Mouse (Mus musculus): ENCODE measurements around the gene Setd4.
A peak's percentile ranks its signal among the peaks of the same experiment; 100 is the strongest.

The Setd4 gene

GRCm38 (mm10) chr16:93544931-93545330 is 58.9 kb downstream of the Setd4 start:
- DNase-seq (ENCODE audit: low spot score in 2 of 2), result no peak

- DNase-seq (ENCODE audit: low spot score in 2 of 2), result peak; percentile 25 to 75
These were observed 60.2 kb downstream of the Setd4 start for GRCm38 (mm10) chr16:93543704-93544103.

GRCm38 (mm10) chr16:93539891-93540290 is 64.0 kb downstream of the Setd4 start:
- DNase-seq (ENCODE audit: low spot score in 2 of 2), result no peak

- DNase-seq (ENCODE audit: low spot score in 2 of 2), result no peak
These were observed 68.6 kb downstream of the Setd4 start for GRCm38 (mm10) chr16:93535151-93535853.

Data from thymus, postnatal 10 days (tissue).